Mouse (Mus musculus): ENCODE results near the gene Fzr1. TPM values are rescaled to one million over a fixed set of nuclear protein-coding genes. Genes with fewer than 3 reads are reported as not detected.

The Fzr1 gene
- total RNA-seq (2023): 41.9 to 52.4 TPM (median 51.6 TPM) in 4 replicates

GRCm38 (mm10) chr10:81377793-81378552, at the start of gene Fzr1:
TSS of gene Fzr1 (minus strand) at chr10:81378516.

GRCm38 (mm10) chr10:81392781-81393185, 14.5 kb upstream of the Fzr1 start, which contains the start of gene Smim24:
TSS of gene Smim24 (plus strand) at chr10:81393051.

GRCm38 (mm10) chr10:81388505-81389055, 10.3 kb upstream of the Fzr1 start, which contains the start of gene Gm48552:
TSS of gene Gm48552 (plus strand) at chr10:81389005.

GRCm38 (mm10) chr10:81383802-81384604, 5.7 kb upstream of the Fzr1 start, which contains the start of the genes Dohh and Gm48551:
TSS of gene Dohh (plus strand) at chr10:81384428.
TSS of gene Gm48551 (plus strand) at chr10:81384466.

GRCm38 (mm10) chr10:81365672-81366476, 12.4 kb downstream of the Fzr1 start, which contains the start of gene 4930404N11Rik:
TSS of gene 4930404N11Rik (minus strand) at chr10:81365816.

GRCm38 (mm10) chr10:81356991-81357844, 21.1 kb downstream of the Fzr1 start, which contains the start of gene Mfsd12:
TSS of gene Mfsd12 (plus strand) at chr10:81357491.

GRCm38 (mm10) chr10:81350351-81351063, 27.8 kb downstream of the Fzr1 start, which contains the start of gene Hmg20b:
TSS of gene Hmg20b (minus strand) at chr10:81350480.

GRCm38 (mm10) chr10:81342686-81343505, 35.4 kb downstream of the Fzr1 start, which contains the start of gene Gipc3:
TSS of gene Gipc3 (minus strand) at chr10:81343266.

GRCm38 (mm10) chr10:81328386-81328785, 49.9 kb downstream of the Fzr1 start, which contains the start of gene Tbxa2r:
TSS of gene Tbxa2r (plus strand) at chr10:81328731.

GRCm38 (mm10) chr10:81320550-81321347, 57.6 kb downstream of the Fzr1 start, which contains the start of gene Cactin:
TSS of gene Cactin (plus strand) at chr10:81321103.

Other genes starting within 250 kb of the Fzr1 start
- gene Zbtb7a, start 243.3 kb downstream of the Fzr1 start, total RNA-seq (2023): 102 to 107 TPM (median 105 TPM) in 4 replicates
- gene Pias4, start 210.6 kb downstream of the Fzr1 start, total RNA-seq (2023): 60.6 to 70.8 TPM (median 66.5 TPM) in 4 replicates
- 1,970 to 2,090 TPM (median 2,027 TPM) in 4 replicates for gene Eef2, start 201.9 kb downstream of the Fzr1 start, total RNA-seq (2023)
- 79.2 to 84.3 TPM (median 81.9 TPM) in 4 replicates for gene Dapk3, start 195.5 kb downstream of the Fzr1 start, total RNA-seq (2023)
- gene 4930442H23Rik, start 194.7 kb downstream of the Fzr1 start, total RNA-seq (2023): not detected in 4 replicates
- gene Nmrk2, start 176.5 kb downstream of the Fzr1 start, total RNA-seq (2023): not detected in 4 replicates
- gene Atcay, start 147.7 kb downstream of the Fzr1 start, total RNA-seq (2023): not detected in 4 replicates
- gene Zfr2, start 145.4 kb downstream of the Fzr1 start, total RNA-seq (2023): 4.3 to 6.4 TPM (median 4.6 TPM) in 4 replicates
- 25.9 to 37.1 TPM (median 29.9 TPM) in 4 replicates for gene Matk, start 125.6 kb downstream of the Fzr1 start, total RNA-seq (2023)
- 120 to 145 TPM (median 129 TPM) in 4 replicates for gene Mrpl54, start 111.6 kb downstream of the Fzr1 start, total RNA-seq (2023)
- 22.1 to 30.5 TPM (median 26.9 TPM) in 4 replicates for gene Apba3, start 111.6 kb downstream of the Fzr1 start, total RNA-seq (2023)
- 11.7 to 14.1 TPM (median 12.2 TPM) in 4 replicates for gene Tjp3, start 86.9 kb downstream of the Fzr1 start, total RNA-seq (2023)
- gene Pip5k1c, start 85.6 kb downstream of the Fzr1 start, total RNA-seq (2023): 147 to 164 TPM (median 158 TPM) in 4 replicates
- gene Cactin, start 57.4 kb downstream of the Fzr1 start, total RNA-seq (2023): 45.5 to 50.8 TPM (median 48.1 TPM) in 4 replicates
- 3.3 to 4.4 TPM (median 3.7 TPM) in 4 replicates for gene Tbxa2r, start 49.8 kb downstream of the Fzr1 start, total RNA-seq (2023)
- 0.57 to 1.1 TPM (median 0.80 TPM) in 4 replicates for gene Gipc3, start 35.2 kb downstream of the Fzr1 start, total RNA-seq (2023)
- 71.5 to 76.8 TPM (median 75.7 TPM) in 4 replicates for gene Hmg20b, start 28.0 kb downstream of the Fzr1 start, total RNA-seq (2023)
- 8.7 to 13.6 TPM (median 9.9 TPM) in 4 replicates for gene Mfsd12, start 21.0 kb downstream of the Fzr1 start, total RNA-seq (2023)
- 5.0 to 8.0 TPM (median 6.8 TPM) in 4 replicates for gene 4930404N11Rik, start 12.7 kb downstream of the Fzr1 start, total RNA-seq (2023)
- 37.0 to 49.1 TPM (median 44.0 TPM) in 4 replicates for gene Dohh, start 5.9 kb upstream of the Fzr1 start, total RNA-seq (2023)
- gene Gm48551, start 6.0 kb upstream of the Fzr1 start, total RNA-seq (2023): 1.4 to 3.0 TPM (median 2.2 TPM) in 4 replicates
- 2.3 to 8.8 TPM (median 6.4 TPM) in 4 replicates for gene Gm48552, start 10.5 kb upstream of the Fzr1 start, total RNA-seq (2023)
- gene Smim24, start 14.5 kb upstream of the Fzr1 start, total RNA-seq (2023): 4.3 to 8.4 TPM (median 7.4 TPM) in 4 replicates
- 18.3 to 24.4 TPM (median 19.5 TPM) in 4 replicates for gene Nfic, start 77.1 kb upstream of the Fzr1 start, total RNA-seq (2023)
- not detected in 4 replicates for gene Celf5, start 104.2 kb upstream of the Fzr1 start, total RNA-seq (2023)
- gene Ncln, start 117.9 kb upstream of the Fzr1 start, total RNA-seq (2023): 99.6 to 113 TPM (median 106 TPM) in 4 replicates
- 48.2 to 59.1 TPM (median 54.6 TPM) in 4 replicates for gene S1pr4, start 121.6 kb upstream of the Fzr1 start, total RNA-seq (2023)
- gene Gna15, start 145.7 kb upstream of the Fzr1 start, total RNA-seq (2023): 5.1 to 6.6 TPM (median 5.9 TPM) in 4 replicates
- gene Gna11, start 166.7 kb upstream of the Fzr1 start, total RNA-seq (2023): 24.1 to 34.4 TPM (median 29.1 TPM) in 4 replicates
- 294 to 321 TPM (median 315 TPM) in 4 replicates for gene Aes, start 181.0 kb upstream of the Fzr1 start, total RNA-seq (2023)
- 2.8 to 6.0 TPM (median 4.1 TPM) in 4 replicates for gene Tle2, start 196.0 kb upstream of the Fzr1 start, total RNA-seq (2023)
- gene Tle6, start 222.6 kb upstream of the Fzr1 start, total RNA-seq (2023): 2.2 to 2.5 TPM in 2 of 4 replicates, not detected in the others
- gene BC025920, start 227.8 kb upstream of the Fzr1 start, total RNA-seq (2023): 2.7 to 4.5 TPM (median 3.1 TPM) in 4 replicates
- 18.6 to 23.1 TPM (median 19.3 TPM) in 4 replicates for gene Sirt6, start 249.3 kb upstream of the Fzr1 start, total RNA-seq (2023)